Mouse (Mus musculus): Measurements from ENCODE around the gene Pidd1. TPM values are rescaled to one million over a fixed set of nuclear protein-coding genes. Genes with fewer than 3 reads are reported as not detected.
"Not testable (repeated sequence)": the region's sequence is repeated elsewhere in the genome, so short reads cannot be mapped to it uniquely, and the experiment has no call there.

Pidd1 gene
- total RNA-seq, 2 experiments from 2014 or later, result 1.1 to 1.4 TPM

DNA sequence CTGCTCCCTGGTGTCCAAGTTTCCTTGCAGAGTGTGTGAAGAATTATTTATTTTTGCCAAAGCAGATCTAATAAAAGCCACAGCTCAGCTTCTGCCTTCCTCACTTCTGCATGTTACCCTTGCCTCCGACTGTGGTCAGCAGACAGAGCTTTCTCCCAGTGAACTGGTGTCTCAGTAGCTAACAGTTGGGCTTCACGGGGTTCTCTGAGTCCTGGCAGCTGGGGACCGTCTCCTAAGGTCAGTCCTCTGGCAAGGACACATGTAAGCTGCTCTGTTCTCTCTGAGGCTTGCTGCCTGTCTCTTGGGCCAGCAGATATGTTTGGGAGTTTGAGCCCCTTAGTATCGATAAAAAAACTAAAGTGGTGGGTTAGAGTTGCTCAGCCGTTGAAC lies 16.2 kb upstream of the Pidd1 start:
- DNase-seq (ENCODE audit: low spot score in 2 of 2), result no peak

DNA sequence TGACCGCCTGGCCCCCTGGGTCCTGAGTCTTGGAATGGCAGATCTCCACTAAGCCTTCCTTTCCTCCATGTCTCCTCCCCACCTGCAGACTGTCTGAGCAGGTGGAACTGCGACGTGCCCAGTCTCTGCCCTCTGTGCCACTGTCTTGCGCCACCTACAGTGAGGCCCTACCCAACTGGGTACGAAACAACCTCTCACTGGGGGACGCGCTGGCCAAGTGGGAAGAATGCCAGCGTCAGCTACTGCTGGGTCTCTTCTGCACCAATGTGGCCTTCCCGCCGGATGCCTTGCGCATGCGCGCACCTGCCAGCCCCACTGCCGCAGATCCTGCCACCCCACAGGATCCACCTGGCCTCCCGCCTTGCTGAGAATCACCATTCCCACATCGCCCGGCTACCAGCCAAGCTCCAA lies 15.5 kb upstream of the Pidd1 start:
- no peak for DNase-seq (ENCODE audit: low spot score in 2 of 2)

DNA sequence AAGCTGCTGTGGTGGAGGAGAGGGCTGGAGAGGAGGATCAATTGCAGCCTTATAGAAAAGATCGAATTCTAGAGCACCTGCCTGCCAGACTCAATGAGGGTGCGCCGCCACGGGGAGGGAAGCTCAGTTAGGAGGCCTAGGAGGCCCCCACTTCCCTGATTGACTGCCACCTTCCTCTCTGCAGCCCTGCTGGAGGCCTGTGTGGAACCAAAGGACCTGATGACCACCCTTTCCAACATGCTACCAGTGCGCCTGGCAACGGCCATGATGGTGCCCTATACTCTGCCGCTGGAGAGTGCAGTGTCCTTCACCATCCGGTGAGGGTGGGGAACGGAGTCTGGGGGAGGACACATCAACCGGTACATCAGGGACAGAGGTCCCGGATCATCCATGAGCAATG lies 14.8 kb upstream of the Pidd1 start:
- no peak for DNase-seq (ENCODE audit: low spot score in 2 of 2)

DNA sequence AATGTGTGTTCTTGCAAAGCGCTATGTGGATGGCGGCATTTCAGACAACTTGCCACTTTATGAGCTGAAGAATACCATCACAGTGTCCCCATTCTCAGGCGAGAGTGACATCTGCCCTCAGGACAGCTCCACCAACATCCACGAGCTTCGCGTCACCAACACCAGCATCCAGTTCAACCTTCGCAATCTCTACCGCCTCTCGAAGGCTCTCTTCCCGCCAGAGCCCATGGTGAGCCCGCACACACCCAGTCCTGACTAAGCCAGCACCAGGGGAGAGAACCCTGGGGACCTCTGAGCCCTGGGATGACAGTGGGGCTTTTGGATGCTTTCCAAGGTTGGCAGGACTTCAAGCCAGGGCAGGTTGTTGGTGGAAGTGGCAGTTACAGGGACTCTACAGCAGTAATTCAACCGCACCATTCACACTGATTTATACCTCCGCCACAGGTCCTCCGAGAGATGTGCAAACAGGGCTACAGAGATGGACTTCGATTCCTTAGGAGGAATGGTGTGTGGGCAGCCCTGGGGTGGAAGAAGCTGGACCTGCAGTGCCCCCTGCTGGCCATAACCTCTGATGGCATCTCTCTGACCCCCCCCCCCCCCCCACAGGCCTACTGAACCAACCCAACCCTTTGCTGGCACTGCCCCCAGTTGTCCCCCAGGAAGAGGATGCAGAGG lies 14.3 kb upstream of the Pidd1 start:
- DNase-seq (ENCODE audit: low spot score in 2 of 2), result peak in 1 of 2 experiments; percentile 46

DNA sequence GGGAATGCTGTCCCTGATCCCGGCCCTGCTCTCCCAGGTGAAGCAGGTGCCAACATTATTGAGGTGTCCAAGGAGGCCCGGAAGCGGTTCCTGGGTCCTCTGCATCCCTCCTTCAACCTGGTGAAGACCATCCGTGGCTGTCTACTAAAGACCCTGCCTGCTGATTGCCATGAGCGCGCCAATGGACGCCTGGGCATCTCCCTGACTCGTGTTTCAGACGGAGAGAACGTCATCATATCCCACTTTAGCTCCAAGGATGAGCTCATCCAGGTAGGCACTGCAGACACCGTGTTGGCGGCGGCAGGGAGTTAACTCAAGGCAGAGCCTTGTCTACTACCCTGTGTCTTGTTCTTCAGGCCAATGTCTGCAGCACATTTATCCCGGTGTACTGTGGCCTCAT lies 13.4 kb upstream of the Pidd1 start:
- no peak for DNase-seq (ENCODE audit: low spot score in 2 of 2)

DNA sequence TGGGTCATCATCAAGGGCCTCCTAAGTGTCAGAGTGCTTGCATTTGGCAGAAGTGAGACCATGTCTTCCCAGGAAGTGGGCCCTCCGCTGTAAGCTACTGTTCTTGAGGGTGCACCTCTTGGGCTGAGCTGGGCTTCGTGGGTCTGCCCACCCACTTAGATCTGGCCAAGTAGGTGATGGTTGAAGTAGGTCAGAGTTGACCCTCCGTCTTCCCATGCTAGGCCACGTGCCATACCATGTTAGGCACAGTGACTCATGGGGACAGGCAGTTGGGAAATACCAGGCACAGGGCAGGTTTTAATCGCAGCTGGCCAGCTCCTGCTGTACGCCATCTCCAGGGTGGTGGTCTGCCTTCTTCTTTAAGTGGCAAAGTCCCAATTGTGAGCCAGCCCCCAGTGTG lies 12.9 kb upstream of the Pidd1 start:
- no peak for DNase-seq (ENCODE audit: low spot score in 2 of 2)

DNA sequence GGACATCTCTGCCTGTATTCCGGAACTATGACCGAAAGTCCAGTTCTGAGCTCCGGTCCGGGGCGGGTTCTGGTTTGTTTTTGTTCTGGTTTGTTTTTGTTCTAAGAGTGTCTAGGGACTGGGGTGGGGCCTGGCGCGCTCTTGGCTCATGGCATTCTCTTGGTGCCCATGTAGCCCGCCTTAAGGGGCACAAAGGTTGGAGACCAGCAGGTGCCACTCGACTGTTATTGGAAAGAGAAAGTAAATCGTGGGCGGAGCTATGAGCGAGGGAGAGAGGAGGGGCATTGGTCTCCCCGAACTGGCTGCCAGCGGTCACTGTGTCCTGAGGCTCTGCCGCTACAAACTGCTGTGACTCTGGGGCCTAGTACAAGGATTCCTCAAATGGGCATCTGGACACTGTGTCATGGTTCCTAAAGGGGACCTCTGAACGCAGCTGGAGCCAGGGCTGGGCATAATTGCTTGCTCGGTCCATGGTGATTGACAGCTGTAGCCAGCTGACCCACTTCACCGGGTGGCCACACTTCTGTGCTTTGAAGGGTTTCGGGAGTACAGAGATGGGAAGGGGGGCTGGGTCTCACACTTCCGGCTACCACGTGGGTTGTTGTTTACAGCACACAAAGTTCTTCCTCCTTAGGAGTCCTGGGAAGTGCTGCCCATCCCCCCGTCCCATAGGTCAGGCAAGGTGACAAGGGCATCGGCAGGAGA lies 11.9 kb upstream of the Pidd1 start:
- no peak for DNase-seq (ENCODE audit: low spot score in 2 of 2)

DNA sequence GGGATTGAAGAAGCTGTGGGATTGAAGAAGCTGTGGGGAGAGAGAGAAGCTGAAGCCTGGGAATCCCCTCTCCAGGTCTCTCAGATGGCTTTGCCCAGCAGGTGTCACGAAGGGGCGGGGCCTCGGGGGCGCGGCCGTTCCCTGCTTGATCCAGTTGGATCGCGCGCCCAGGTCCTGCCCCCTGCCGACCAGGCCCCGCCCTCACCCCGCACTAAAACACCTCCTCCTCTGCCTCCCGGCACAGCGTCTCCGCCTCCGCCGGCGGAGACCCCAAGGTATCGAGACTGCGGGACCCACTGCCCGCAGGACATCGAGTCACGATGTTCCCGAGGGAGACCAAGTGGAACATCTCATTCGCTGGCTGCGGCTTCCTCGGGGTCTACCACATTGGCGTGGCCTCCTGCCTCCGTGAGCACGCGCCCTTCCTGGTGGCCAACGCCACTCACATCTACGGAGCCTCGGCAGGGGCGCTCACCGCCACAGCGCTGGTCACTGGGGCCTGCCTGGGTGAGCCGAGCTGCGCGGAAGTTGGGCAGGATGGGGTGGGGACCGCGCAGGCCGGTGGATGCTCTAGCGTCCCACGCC lies 11.2 kb upstream of the Pidd1 start, which contains the start of gene Pnpla2:
Gene Pnpla2 (plus strand): TSS at position 232 of the 585 bp plus-strand sequence.
- peak; percentile 90 to 92 for DNase-seq (ENCODE audit: low spot score in 2 of 2)

DNA sequence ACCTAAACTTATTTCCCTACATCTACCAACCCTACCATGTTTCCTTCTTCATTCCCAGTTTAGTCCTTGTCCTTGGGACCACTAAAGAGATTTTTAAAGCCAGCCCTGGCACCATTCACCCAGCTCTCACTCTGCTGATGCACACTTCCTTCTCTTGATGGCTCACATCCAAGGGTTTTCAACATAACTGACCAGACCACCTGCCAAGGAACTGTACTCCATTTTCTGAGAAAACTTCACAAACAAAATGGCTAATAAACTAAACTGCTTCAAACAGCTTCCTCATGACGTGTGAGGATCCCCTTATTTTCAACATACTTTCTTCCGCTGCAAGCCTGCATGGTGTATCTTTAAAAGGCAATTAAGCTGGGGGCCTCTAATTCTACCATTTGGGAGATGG lies 9.8 kb upstream of the Pidd1 start:
- no peak for DNase-seq (ENCODE audit: low spot score in 2 of 2)

DNA sequence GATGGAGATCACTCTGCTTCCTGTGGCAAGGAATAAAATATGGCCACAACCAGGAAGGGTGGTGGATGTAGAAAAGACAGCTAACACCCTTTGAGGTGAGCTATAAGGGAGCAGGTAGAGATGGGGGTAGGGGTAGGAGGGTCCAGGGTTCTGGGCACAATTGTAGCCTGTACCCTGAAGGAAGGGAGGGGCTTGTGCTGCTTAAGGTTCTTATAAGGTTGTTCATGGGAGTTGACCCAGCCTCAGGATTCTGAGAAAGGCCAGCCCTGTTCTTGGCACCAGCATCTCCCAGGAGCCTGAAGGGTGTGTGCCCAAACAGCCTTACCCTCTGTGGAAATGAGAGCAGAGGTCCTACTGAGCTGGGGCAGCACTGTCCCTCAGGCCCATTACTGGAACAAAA lies 8.1 kb upstream of the Pidd1 start:
- no peak for DNase-seq (ENCODE audit: low spot score in 2 of 2)

DNA sequence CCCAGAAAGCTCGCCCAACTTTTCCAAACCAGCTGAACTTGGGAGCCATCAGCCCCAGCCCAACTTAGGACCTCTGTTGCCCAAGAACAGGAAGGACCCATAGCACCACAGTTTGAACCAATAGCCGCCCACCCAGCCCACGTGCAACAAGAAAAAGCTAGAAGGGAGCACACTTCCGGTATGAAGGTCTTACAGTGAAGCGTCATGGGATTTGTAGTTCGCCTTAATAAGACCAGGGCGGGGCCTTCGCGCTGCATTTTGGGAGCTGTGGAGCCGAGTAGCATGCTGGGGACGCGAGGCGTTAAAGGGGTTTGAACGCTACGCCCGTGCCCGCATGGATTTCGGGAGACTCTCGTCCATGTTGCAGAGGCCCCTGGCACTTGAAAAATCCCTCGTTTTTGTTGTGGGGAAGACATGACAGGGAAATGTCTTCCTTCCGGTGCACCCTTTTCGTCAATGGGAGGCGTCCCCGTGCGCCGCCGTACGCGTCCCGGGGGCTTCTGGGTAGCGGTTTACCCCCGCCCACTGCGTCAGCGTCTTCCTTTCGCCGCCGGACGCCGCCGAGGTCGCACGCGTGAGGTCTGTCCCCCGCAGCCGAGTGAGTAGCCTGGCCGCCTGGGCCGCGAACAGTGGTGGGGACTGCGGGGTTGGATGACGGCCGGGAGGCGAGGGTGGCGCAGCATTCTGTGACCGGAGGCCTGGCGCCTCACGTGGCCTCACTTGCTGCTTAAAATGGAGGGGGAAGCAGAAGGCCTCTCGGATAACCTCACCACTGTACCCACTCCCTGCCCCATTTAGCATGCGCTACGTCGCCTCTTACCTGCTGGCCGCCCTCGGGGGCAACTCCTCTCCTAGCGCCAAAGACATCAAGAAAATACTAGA lies 3.5 kb upstream of the Pidd1 start, which contains the start of gene Rplp2:
Gene Rplp2 (plus strand): TSS at position 261 of the 882 bp plus-strand sequence.
- peak; percentile 94 to 95 for DNase-seq (ENCODE audit: low spot score in 2 of 2)

DNA sequence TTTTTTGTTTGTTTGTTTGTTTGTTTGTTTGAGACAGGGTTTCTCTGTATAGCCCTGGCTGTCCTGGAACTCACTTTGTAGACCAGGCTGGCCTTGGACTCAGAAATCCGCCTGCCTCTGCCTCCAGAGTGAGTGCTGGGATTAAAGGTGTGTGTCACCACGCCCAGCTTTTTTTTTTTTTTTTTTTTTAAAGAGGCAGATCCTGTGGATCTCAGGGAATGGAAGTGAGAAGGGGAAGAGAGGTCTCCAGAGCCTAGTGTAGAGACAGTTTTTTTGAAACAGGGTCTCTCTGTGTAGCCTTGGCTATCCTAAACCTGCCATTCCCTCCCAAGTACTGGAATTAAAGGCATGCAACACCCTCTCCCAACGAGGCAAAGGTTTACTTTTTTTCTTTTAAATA lies 2.5 kb upstream of the Pidd1 start:
- DNase-seq (ENCODE audit: low spot score in 2 of 2), result not testable (repeated sequence)

DNA sequence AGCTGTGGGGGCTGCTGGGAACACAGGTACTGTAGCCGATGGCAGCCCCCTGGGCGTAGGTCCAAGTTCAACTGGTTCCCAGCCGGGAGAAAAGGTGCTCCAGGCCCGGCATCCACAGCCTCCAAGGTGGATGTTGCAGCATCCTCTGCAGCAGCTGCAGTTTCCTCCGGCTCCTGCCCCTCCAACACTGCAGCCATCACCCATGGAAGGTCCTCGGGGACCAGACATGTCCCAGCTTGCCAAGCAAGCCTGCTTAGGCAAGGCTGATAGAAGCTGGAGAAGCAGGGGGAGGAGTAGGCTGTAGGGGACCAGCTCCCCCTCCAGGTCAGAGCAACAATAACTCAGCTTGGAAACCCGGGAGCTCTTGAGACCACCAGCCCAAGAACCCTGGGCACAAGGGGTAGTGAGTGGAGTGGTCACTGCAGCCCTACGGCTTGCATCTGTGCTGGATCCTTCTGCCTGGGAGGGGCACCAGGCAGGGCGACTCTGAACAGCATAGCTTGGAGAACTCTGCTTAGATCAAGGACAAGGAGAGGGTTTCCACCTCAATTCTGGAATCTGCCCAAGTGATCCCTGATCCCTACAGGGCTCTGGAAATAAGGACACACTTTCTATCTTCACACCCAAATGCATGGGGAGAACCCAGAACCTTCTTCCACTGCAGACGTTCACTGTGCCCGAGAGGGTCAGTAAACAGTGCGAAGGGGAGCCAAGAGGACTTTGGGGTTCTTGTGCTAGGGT lies 574 bp downstream of the Pidd1 start:
- DNase-seq (ENCODE audit: low spot score in 2 of 2), result no peak

DNA sequence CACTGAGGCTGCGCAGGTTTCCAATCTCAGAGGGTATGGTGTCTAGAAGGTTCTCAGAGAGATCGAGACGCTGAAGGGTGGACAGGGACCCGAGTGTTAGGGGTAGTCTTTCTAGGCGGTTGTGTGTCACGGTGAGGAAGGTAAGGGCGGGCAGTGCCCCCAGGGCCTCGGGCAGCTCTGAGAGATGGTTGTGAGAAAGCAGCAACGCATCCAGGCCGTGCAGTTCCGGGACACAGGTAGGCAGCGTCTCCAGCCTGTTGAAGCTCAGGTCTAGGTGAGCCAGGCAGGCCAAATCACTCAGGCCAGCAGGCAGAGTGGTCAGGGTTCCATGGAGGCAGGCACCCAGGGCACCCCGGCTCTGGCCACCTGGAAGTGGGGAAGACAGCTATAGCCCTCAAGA lies 1.6 kb downstream of the Pidd1 start:
- DNase-seq (ENCODE audit: low spot score in 2 of 2), result no peak

DNA sequence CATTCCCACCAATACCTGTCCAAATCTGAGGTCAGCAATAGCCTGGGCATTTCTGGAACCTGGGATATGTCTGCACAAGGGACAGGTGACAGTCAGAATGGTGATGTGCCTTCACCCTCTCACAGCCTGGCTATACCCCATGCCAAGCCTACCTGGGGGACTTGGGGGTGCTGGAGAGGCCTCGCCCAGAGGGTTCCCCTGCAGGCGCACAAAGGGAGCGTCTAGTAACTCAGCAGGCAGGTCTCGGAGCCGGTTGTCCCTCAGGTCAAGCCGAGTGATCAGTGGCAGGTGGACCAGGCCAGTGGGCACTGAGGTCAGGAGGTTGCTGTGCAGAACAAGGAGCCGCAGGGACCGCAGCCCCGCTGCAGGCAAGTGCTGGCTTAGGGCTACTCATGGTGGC lies 2.4 kb downstream of the Pidd1 start:
- no peak for DNase-seq (ENCODE audit: low spot score in 2 of 2)

DNA sequence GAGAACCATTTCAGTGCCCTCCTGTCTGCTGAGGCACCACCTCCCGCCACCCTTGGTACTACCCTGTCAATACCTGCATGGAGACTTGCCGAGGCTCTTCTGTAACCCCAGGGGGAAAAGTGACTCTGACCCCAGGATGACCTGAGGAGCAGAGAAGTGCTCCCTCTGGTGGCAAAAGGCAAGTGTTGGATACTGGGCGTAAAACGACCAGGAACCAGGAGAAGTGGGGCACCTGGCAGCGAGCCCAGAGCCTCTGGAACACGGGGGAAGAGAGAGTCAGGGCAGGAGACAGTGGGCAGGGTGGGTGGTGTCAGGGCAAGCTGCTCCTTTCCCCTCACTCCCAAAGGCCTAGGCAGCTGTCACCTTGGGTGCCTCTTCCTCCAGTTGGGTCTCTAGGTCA lies 3.2 kb downstream of the Pidd1 start:
- DNase-seq (ENCODE audit: low spot score in 2 of 2), result peak; percentile 53 to 54

DNA sequence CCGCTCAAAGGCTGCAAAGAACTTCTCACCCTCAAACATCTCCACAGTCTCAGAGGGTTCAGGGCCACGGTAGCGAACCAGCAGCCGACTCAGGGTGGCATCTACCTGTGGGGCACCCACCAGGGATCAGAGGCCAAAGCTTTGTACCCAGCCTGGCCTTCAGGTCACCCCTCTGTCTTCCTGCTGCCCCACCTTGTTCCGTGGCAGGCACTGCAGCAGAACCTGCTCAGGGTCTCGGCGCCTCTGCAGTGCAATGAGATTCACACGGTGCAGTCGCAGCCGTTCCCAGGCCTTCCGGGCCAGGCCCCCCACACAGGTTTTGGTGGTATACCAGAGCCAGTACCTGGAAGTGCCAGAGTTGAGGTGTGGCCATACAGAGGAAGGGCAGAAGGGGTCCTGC lies 4.0 kb downstream of the Pidd1 start:
- no peak for DNase-seq (ENCODE audit: low spot score in 2 of 2)

DNA sequence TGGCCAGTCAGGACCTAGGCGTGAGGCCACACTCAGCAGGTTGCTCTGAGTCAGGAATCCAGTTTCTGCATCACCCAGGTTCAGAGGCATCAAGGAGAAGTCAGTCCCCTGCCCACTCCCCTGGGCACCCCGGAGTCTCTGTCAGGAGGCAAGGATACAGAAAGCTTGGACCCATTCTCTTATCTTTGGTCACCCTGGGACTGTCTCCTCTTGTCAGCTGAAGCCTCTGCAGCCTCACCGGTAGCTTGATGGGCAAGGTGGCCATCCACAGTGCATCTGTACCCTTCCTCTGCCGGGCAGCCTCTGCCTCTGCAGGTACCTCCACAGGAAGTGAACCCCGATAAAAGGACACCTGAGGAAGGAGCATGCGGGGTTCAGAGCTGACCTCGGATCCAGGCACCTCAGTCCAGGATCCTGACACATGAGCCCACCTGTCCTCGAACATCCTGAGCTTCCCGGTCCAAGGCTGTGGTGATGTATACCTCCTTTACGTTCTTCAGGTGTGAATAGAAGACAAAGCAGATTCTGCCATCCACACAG lies 4.6 kb downstream of the Pidd1 start:
- DNase-seq (ENCODE audit: low spot score in 2 of 2), result no peak

DNA sequence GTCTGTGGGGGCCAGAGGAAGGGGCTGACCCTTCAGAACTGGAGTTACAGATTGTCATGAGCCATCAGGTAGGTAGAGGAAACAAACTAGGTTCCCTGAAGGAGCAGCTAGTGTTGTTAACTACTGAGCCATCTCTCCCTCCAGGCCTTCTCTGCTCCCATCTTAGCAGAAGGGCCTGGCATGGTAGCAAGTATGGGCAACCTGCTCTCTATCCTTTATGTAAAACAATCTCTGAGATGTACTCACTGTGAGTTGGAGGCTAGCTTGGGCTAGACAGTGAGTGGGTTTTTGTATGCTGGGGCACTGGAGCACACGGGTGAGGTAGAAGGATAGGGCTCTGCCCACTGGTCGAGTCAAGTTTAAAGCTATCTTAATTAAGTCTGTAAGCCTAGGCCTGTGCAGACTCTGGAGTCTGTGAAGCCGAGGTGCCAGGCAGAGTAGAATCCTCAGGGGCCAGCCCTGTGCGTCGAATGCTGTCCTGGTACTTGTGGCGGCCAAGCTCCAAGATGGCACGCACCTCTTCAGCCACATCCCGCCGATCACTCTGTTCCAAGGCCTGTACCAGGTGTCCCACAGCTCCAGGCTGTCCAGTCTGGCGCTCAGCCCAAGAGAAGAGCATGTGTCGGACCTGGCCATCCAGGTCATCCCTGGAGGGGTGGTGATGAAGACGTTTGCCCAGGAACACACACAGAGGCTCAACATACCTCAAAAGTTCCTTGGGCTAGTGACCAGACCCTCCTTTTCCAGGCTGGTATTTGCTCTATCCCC lies 5.4 kb downstream of the Pidd1 start:
- DNase-seq (ENCODE audit: low spot score in 2 of 2), result no peak

Measured in left cerebral cortex, adult 18-20 months (tissue).